Mouse (Mus musculus) E14TG2a.4 (cell line): ENCODE results near the gene Sergef.
"Not testable (repeated sequence)": the region's sequence is repeated elsewhere in the genome, so short reads cannot be mapped to it uniquely, and the experiment has no call there.

Experiments
- H3K27me3 ChIP-seq: 2 replicates; pipeline ENCODE4 v1.6.1; 2014; ENCODE audit warnings: low read length, control low read depth; ENCODE audit not compliant: insufficient read depth
- H3K36me3 ChIP-seq: 2 replicates; pipeline ENCODE4 v1.6.1; 2014; ENCODE audit warnings: low read length, control low read depth; ENCODE audit not compliant: insufficient read depth
- H3K4me1 ChIP-seq: replicated peaks from 2 replicates; pipeline ENCODE4 v1.6.1; 2014; ENCODE audit warnings: low read depth, low read length, control low read depth
- H3K4me3 ChIP-seq: replicated peaks from 2 replicates; pipeline ENCODE4 v1.5.1; 2014; ENCODE audit warnings: mild to moderate bottlenecking, low read length
- H3K9me3 ChIP-seq: 2 replicates; pipeline ENCODE4 v1.6.1; 2014; ENCODE audit warnings: low read length, control low read depth
- CTCF ChIP-seq: conservative IDR thresholded peaks from 2 replicates; pipeline ENCODE4 v1.5.1; 2014; ENCODE audit warnings: low read length
- NANOG ChIP-seq: IDR thresholded peaks from 2 replicates; pipeline ENCODE4 v1.6.1; 2014; ENCODE audit warnings: borderline replicate concordance, low read length, mixed read lengths
- POU5F1 ChIP-seq: IDR thresholded peaks from 2 replicates; pipeline ENCODE4 v1.6.1; 2014; ENCODE audit warnings: low read length, borderline replicate concordance

Sergef gene

GRCm38 (mm10) chr7:46667256-46667655 lies 27.6 kb upstream of the Sergef start:
- peaks cover 39% of the 10 kb centered on the region for H3K27me3 ChIP-seq
- TF ChIP-seq POU5F1 (no peak), CTCF (no peak), NANOG (no peak)
- peaks cover 5% of the 10 kb centered on the region; the same call in 1 of the 2 replicates for H3K4me1 ChIP-seq
- no peak overlapping the region for H3K4me3 ChIP-seq
- no peaks in the 10 kb centered on the region for H3K36me3 ChIP-seq
- no peaks in the 10 kb centered on the region for H3K9me3 ChIP-seq

- Histone ChIP-seq H3K36me3 (no peaks in the 10 kb centered on the region), H3K4me1 (peaks cover 13% of the 10 kb centered on the region), H3K4me3 (no peak overlapping the region), H3K27me3 (peaks cover 39% of the 10 kb centered on the region), H3K9me3 (no peaks in the 10 kb centered on the region)
- TF ChIP-seq CTCF: peak; percentile 66
- TF ChIP-seq POU5F1: no peak
- no peak for TF ChIP-seq NANOG
These were observed 25.6 kb upstream of the Sergef start for GRCm38 (mm10) chr7:46665236-46665635.

GRCm38 (mm10) chr7:46661591-46662090 lies 22.0 kb upstream of the Sergef start:
- Histone ChIP-seq H3K36me3 (no peaks in the 10 kb centered on the region), H3K9me3 (no peaks in the 10 kb centered on the region), H3K4me1 (peaks cover 8% of the 10 kb centered on the region), H3K27me3 (peaks cover 15% of the 10 kb centered on the region), H3K4me3 (no peak overlapping the region)
- TF ChIP-seq NANOG: no peak
- TF ChIP-seq POU5F1: no peak
- TF ChIP-seq CTCF: no peak

GRCm38 (mm10) chr7:46652279-46652678 lies 12.7 kb upstream of the Sergef start:
- TF ChIP-seq NANOG: no peak
- no peak for TF ChIP-seq POU5F1
- TF ChIP-seq CTCF: no peak
- no peaks in the 10 kb centered on the region for H3K27me3 ChIP-seq

GRCm38 (mm10) chr7:46650231-46650630 lies 10.6 kb upstream of the Sergef start:
- H3K27me3 ChIP-seq, H3K36me3 ChIP-seq, H3K4me3 ChIP-seq, H3K4me1 ChIP-seq, H3K9me3 ChIP-seq: not testable (repeated sequence)

More at GRCm38 (mm10) chr7:46652279-46652678, 12.7 kb upstream of the Sergef start:
- no peaks in the 10 kb centered on the region for H3K4me1 ChIP-seq
- no peaks in the 10 kb centered on the region for H3K9me3 ChIP-seq
- H3K36me3 ChIP-seq: no peaks in the 10 kb centered on the region
- H3K4me3 ChIP-seq: no peak overlapping the region

- H3K4me3 ChIP-seq: no peak overlapping the region
- TF ChIP-seq NANOG: no peak
These were observed 9.0 kb upstream of the Sergef start for GRCm38 (mm10) chr7:46648431-46649140.

GRCm38 (mm10) chr7:46643172-46643571 lies 3.6 kb upstream of the Sergef start:
- Histone ChIP-seq H3K4me1 (peaks cover 15% of the 10 kb centered on the region), H3K27me3 (peaks cover 27% of the 10 kb centered on the region), H3K4me3 (no peak overlapping the region), H3K9me3 (no peaks in the 10 kb centered on the region), H3K36me3 (no peaks in the 10 kb centered on the region)
- no peak for TF ChIP-seq CTCF
- no peak for TF ChIP-seq NANOG
- no peak for TF ChIP-seq POU5F1

More at GRCm38 (mm10) chr7:46648431-46649140, 9.0 kb upstream of the Sergef start:
- H3K9me3 ChIP-seq: no peaks in the 10 kb centered on the region
- peaks cover 3% of the 10 kb centered on the region; the same call in 1 of the 2 replicates for H3K27me3 ChIP-seq
- no peaks in the 10 kb centered on the region for H3K36me3 ChIP-seq
- no peaks in the 10 kb centered on the region for H3K4me1 ChIP-seq

- H3K4me3 ChIP-seq: peak overlapping the region; percentile 85
- H3K36me3 ChIP-seq: no peaks in the 10 kb centered on the region
- H3K9me3 ChIP-seq: no peaks in the 10 kb centered on the region
- peaks cover 27% of the 10 kb centered on the region for H3K27me3 ChIP-seq
- TF ChIP-seq POU5F1: no peak
- no peak for TF ChIP-seq NANOG
- TF ChIP-seq CTCF: no peak
- peaks cover 15% of the 10 kb centered on the region for H3K4me1 ChIP-seq
These were observed 455 bp upstream of the Sergef start for GRCm38 (mm10) chr7:46640062-46640461.

- no peaks in the 10 kb centered on the region for H3K36me3 ChIP-seq
- no peaks in the 10 kb centered on the region for H3K9me3 ChIP-seq
- peaks cover 15% of the 10 kb centered on the region for H3K4me1 ChIP-seq
- peak overlapping the region; percentile 85 for H3K4me3 ChIP-seq
- TF ChIP-seq NANOG (no peak), CTCF (no peak), POU5F1 (no peak)
- H3K27me3 ChIP-seq: peaks cover 27% of the 10 kb centered on the region
These were observed 517 bp downstream of the Sergef start for GRCm38 (mm10) chr7:46638889-46639691.
